Mouse (Mus musculus) forebrain, postnatal 0 days (tissue): ENCODE data around the gene Inpp4b. TPM values are rescaled to one million over a fixed set of nuclear protein-coding genes. Genes with fewer than 3 reads are reported as not detected.

Experiments
- ATAC-seq: fragments of 200-750 bp; cut with Nextera tagmentation; 2 replicates; pipeline ENCODE4 v1.8.0; 2017; ENCODE audit warnings: mild to moderate bottlenecking, moderate library complexity
- DNase-seq: peaks from one replicate; pipeline ENCODE4 v3.0.0-alpha.2; 2015
- H3K27ac ChIP-seq: fragments of 300-500 bp; sonication (generic); 2 replicates; pipeline ENCODE4 v1.5.1; 2014; ENCODE audit warnings: low read depth, mild to moderate bottlenecking, antibody characterized with exemption, low read length, moderate library complexity, mixed read lengths
- H3K27me3 ChIP-seq: fragments of 300-500 bp; sonication (generic); 2 replicates; pipeline ENCODE4 v1.6.1; 2014; ENCODE audit warnings: mild to moderate bottlenecking, low read length, mixed read lengths; ENCODE audit not compliant: insufficient read depth
- H3K36me3 ChIP-seq: fragments of 300-500 bp; sonication (generic); 2 replicates; pipeline ENCODE4 v1.6.1; 2014; ENCODE audit warnings: mild to moderate bottlenecking, moderate library complexity; ENCODE audit not compliant: insufficient read depth
- H3K4me1 ChIP-seq: fragments of 300-500 bp; sonication (generic); 2 replicates; pipeline ENCODE4 v1.6.1; 2014; ENCODE audit warnings: antibody characterized with exemption; ENCODE audit not compliant: insufficient read depth
- H3K4me2 ChIP-seq: fragments of 300-500 bp; sonication (generic); 2 replicates; pipeline ENCODE4 v1.6.1; 2014; ENCODE audit warnings: low read depth, mild to moderate bottlenecking, moderate library complexity
- H3K4me3 ChIP-seq: fragments of 300-500 bp; sonication (generic); 2 replicates; pipeline ENCODE4 v1.5.1; 2014; ENCODE audit warnings: low read depth, low read length, mixed read lengths
- H3K9ac ChIP-seq: fragments of 300-500 bp; sonication (generic); 2 replicates; pipeline ENCODE4 v1.6.1; 2014; ENCODE audit warnings: mild to moderate bottlenecking
- H3K9me3 ChIP-seq: fragments of 300-500 bp; sonication (generic); 2 replicates; pipeline ENCODE4 v1.6.1; 2016; ENCODE audit warnings: low read length
- CTCF ChIP-seq: sonication (generic); IDR thresholded peaks from 2 replicates; pipeline ENCODE4 v1.5.1; 2016; ENCODE audit warnings: antibody characterized with exemption, control low read depth, low read depth
- WGBS: fragments of 180-500 bp; shearing (Covaris S2); extraction: QIAGEN DNeasy Blood & Tissue Kit; methylation state at CpG from one replicate; pipeline ENCODE4 v1.1.7; 2014; 5-methylcytosine and 5-hydroxymethylcytosine counted together
- polyA plus RNA-seq: library from polyadenylated mRNA; unstranded; fragments of >200 nt; fragmentation: Nextera tagmentation; extraction: Ambion mirVana; gene quantifications from 2 replicates; pipeline ENCODE4 v1.2.1, GENCODE M21; 2015
- total RNA-seq: library from RNA; depleted of rRNA; stranded (reverse); fragments of >200 nt; gene quantifications from 2 replicates; pipeline ENCODE4 v1.2.3, GENCODE M21; 2014

Inpp4b gene
- total and polyA plus RNA-seq, 2 experiments from 2014 or later = 6.7 to 10.6 TPM

DNA sequence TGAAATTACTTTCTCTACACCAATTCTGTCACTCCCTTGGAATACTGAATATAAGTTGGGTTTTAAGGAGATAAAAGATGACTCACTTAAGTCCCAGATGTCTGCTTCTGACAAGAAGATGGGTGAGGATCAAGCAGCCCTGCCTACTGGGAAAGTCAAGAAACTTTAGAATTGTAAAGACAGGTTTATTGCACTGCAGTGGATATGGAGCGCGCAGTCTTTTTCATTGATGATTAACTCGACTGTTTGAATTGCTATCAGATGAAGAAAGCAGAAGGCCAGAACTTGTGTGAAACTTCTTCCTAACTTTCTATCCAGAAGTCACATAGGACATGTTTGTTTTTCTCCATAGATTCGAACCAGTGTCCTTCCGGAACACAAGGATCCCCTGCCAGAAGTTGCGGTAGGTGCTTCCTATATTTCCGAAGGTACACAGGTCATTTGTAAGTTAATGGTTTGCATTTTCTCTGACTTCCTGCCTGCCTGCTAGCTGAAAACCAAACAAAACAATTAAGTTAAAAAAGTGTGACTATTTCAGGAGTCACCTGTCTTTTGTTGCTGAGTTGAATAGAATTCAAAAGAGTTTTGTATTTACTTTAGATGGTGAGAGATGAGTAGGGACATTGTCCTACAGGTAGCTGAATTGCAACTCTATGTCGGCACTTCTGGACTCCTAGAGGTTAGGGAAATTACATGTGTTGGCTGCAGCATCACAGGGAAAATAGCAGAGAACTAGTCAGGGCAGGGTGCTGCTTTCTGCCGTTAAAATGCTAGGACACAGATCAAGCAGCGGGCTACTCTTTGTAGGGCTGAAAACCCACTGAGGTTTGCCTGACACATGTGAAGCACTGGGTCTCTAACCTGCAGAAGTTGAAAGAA, 502.0 kb downstream of the Inpp4b start:
- H3K4me2 ChIP-seq = no peak overlapping the region
- no peak overlapping the region for H3K9ac ChIP-seq
- 83% methylated on average over 10 of the region's 10 CpGs for WGBS
- no peaks in the 10 kb centered on the region for H3K9me3 ChIP-seq
- no peaks in the 10 kb centered on the region for H3K36me3 ChIP-seq
- H3K4me1 ChIP-seq = no peaks in the 10 kb centered on the region
- DNase-seq (no peak), ATAC-seq (peak; percentile 16; the same call in 1 of the 2 replicates)
- H3K4me3 ChIP-seq = no peak overlapping the region
- no peaks in the 10 kb centered on the region for H3K27me3 ChIP-seq
- TF ChIP-seq CTCF = no peak
- H3K27ac ChIP-seq = no peak overlapping the region

- DNase-seq (no peak), ATAC-seq (no peak)
- no peak overlapping the region for H3K4me2 ChIP-seq
- 96% methylated on average over 2 of the region's 2 CpGs for WGBS
- H3K9ac ChIP-seq = no peak overlapping the region
- no peak overlapping the region for H3K27ac ChIP-seq
- H3K9me3 ChIP-seq = no peaks in the 10 kb centered on the region
- TF ChIP-seq CTCF = no peak
- no peaks in the 10 kb centered on the region for H3K27me3 ChIP-seq
- no peaks in the 10 kb centered on the region for H3K36me3 ChIP-seq
- H3K4me1 ChIP-seq = no peaks in the 10 kb centered on the region
- no peak overlapping the region for H3K4me3 ChIP-seq
Observed at GRCm38 (mm10) chr8:81847929-81848328, 505.6 kb downstream of the Inpp4b start.

- DNase-seq (no peak), ATAC-seq (no peak)
- H3K4me3 ChIP-seq = no peak overlapping the region
- 67% methylated on average over 1 of the region's 1 CpGs for WGBS
- no peaks in the 10 kb centered on the region for H3K9me3 ChIP-seq
- no peaks in the 10 kb centered on the region for H3K27me3 ChIP-seq
- H3K36me3 ChIP-seq = no peaks in the 10 kb centered on the region
- H3K9ac ChIP-seq = no peak overlapping the region
- TF ChIP-seq CTCF = no peak
- no peak overlapping the region for H3K4me2 ChIP-seq
- H3K27ac ChIP-seq = no peak overlapping the region
- H3K4me1 ChIP-seq = no peaks in the 10 kb centered on the region
Observed at GRCm38 (mm10) chr8:81849976-81850375, 507.6 kb downstream of the Inpp4b start.

- Histone ChIP-seq H3K4me2 (no peak overlapping the region), H3K27me3 (no peaks in the 10 kb centered on the region), H3K9me3 (no peaks in the 10 kb centered on the region), H3K9ac (no peak overlapping the region), H3K4me3 (no peak overlapping the region), H3K4me1 (no peaks in the 10 kb centered on the region), H3K27ac (no peak overlapping the region), H3K36me3 (no peaks in the 10 kb centered on the region)
- TF ChIP-seq CTCF = no peak
- DNase-seq = no peak
- ATAC-seq = no peak
- 84% methylated on average over 4 of the region's 4 CpGs for WGBS
Observed at GRCm38 (mm10) chr8:81853184-81853583, 510.8 kb downstream of the Inpp4b start.

DNA sequence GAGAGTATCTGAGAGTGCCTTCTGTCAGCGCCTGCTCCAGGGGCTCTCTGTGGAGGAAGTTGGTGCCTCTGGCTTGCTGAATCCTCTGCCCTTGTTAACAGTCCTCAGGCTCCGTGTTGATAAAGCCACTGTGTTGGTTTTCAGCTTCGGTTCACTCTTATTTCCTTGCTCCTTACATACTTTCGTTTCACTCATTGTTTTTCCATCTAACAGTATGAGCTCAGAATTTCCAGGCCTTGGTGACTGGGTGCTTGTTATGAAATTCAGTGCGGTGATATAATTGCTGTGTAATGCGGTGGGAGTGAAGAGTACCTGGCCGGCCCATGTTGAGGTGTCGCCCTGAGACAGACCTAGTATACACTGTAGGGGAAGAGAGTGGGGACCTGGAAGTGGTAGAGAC, 512.2 kb downstream of the Inpp4b start:
- no peak overlapping the region for H3K9ac ChIP-seq
- no peak for ATAC-seq
- no peak for TF ChIP-seq CTCF
- no peak overlapping the region for H3K4me2 ChIP-seq
- no peak overlapping the region for H3K27ac ChIP-seq
- 82% methylated on average over 8 of the region's 8 CpGs for WGBS
- no peak for DNase-seq
- H3K4me1 ChIP-seq = no peaks in the 10 kb centered on the region
- H3K27me3 ChIP-seq = no peaks in the 10 kb centered on the region
- no peaks in the 10 kb centered on the region for H3K9me3 ChIP-seq
- no peaks in the 10 kb centered on the region for H3K36me3 ChIP-seq
- no peak overlapping the region for H3K4me3 ChIP-seq

DNA sequence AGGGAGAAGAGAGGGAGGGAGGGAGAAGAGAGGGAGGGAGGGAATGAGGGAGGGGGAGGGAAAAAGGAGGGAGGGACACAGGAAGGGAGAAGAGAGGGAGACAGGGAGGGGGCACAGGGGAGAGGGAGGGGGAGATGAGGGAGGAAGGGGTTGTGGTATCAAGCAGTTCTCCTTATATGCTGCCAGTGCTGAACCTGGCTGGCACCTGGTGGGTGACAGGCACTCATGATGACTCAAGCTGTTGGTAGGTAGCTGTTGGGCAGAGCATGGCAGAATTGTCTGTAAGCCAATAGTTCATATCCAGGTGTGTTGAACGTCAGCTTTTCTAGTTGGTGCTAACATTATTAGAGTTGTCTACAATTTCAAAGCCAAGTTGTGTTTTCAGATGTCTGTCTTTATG, 512.7 kb downstream of the Inpp4b start:
- no peak for TF ChIP-seq CTCF
- WGBS = 84% methylated on average over 1 of the region's 1 CpGs

GRCm38 (mm10) chr8:81856120-81856519, 513.8 kb downstream of the Inpp4b start:
- 50% methylated on average over 4 of the region's 4 CpGs for WGBS
- ATAC-seq = peak; percentile 56; the same call in 1 of the 2 replicates
- no peak overlapping the region for H3K4me3 ChIP-seq
- no peaks in the 10 kb centered on the region for H3K4me1 ChIP-seq
- no peak overlapping the region for H3K4me2 ChIP-seq
- peak; percentile 20 for DNase-seq
- TF ChIP-seq CTCF = no peak
- no peak overlapping the region for H3K27ac ChIP-seq
- H3K9ac ChIP-seq = no peak overlapping the region
- no peaks in the 10 kb centered on the region for H3K27me3 ChIP-seq
- no peaks in the 10 kb centered on the region for H3K9me3 ChIP-seq
- no peaks in the 10 kb centered on the region for H3K36me3 ChIP-seq

More for the DNA sequence above, 512.7 kb downstream of the Inpp4b start:
- ATAC-seq (no peak), DNase-seq (no peak)
- Histone ChIP-seq H3K36me3 (no peaks in the 10 kb centered on the region), H3K4me3 (no peak overlapping the region), H3K9me3 (no peaks in the 10 kb centered on the region), H3K9ac (no peak overlapping the region), H3K4me1 (no peaks in the 10 kb centered on the region), H3K27me3 (no peaks in the 10 kb centered on the region), H3K4me2 (no peak overlapping the region), H3K27ac (no peak overlapping the region)
